Mouse (Mus musculus): ENCODE measurements around the gene Man2a2.

GRCm38 (mm10) chr7:80318670-80319069 lies 52.5 kb downstream of the Man2a2 start:
- no peak for TF ChIP-seq CTCF (IDR thresholded peaks at IDR 0.05)
- no peak for TF ChIP-seq EP300 (IDR thresholded peaks at IDR 0.05)

Data from lung, postnatal 0 days (tissue).